Mouse (Mus musculus) C2C12 (cell line): ENCODE results near the gene Gpr137b.
"Not testable (repeated sequence)": the region's sequence is repeated elsewhere in the genome, so short reads cannot be mapped to it uniquely, and the experiment has no call there.

ENCODE experiments used
- CEBPB ChIP-seq: IDR thresholded peaks from one replicate; pipeline ENCODE4 v1.6.1; 2011; ENCODE audit warnings: low read depth, mild to moderate bottlenecking, control low read depth, moderate library complexity
- CTCF ChIP-seq: IDR thresholded peaks from one replicate; pipeline ENCODE4 v1.5.1; 2011; ENCODE audit not compliant: control insufficient read depth, insufficient read depth, insufficient read length
- FOSL1 ChIP-seq: IDR thresholded peaks from one replicate; pipeline ENCODE4 v1.8.0; 2011; ENCODE audit warnings: mild to moderate bottlenecking, low read length; ENCODE audit not compliant: poor library complexity, insufficient read depth, severe bottlenecking
- MAX ChIP-seq: IDR thresholded peaks from one replicate; pipeline ENCODE4 v1.6.1; 2011; ENCODE audit warnings: mild to moderate bottlenecking, control low read depth
- MYOD1 ChIP-seq: IDR thresholded peaks from one replicate; pipeline ENCODE4 v1.6.1; 2011; ENCODE audit warnings: low read depth; ENCODE audit not compliant: control insufficient read depth, insufficient read length
- MYOG ChIP-seq: IDR thresholded peaks from one replicate; pipeline ENCODE4 v1.6.1; 2011; ENCODE audit not compliant: control insufficient read depth, insufficient read length; ENCODE audit errors: extremely low read depth
- USF1 ChIP-seq: IDR thresholded peaks from one replicate; pipeline ENCODE4 v1.6.1; 2011; ENCODE audit warnings: low read depth, mild to moderate bottlenecking, control low read depth, moderate library complexity

GRCm38 (mm10) chr13:13403839-13404238, 10.0 kb upstream of the Gpr137b start:
- not testable (repeated sequence) for TF ChIP-seq CTCF, MAX, USF1, CEBPB, FOSL1, MYOG, MYOD1
